Mouse (Mus musculus): ENCODE measurements around the gene Mb21d2.

DNA sequence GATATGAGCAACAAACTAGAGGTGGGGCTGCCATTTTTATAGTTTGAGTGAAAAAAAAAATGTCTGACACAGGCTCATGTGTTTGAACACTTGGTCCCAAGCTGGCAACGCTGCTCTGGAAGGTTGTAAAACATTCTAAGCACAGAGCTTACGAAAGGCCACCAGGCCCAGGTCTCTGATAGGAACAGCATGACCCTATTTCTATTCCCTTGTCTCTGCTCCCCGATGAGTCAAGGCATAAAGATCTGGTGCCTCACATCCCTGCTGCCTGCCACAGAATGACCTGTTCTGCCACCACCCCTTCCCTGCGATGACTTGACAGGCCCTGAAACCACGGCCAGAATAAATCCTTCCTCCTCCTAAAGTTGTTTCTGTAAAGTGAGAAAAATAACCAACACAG is 59.0 kb downstream of the Mb21d2 start:
- TF ChIP-seq CTCF (IDR thresholded peaks at IDR 0.05; ENCODE audit: low read depth), result no peak
- TF ChIP-seq EP300 (IDR thresholded peaks at IDR 0.05; ENCODE audit: low read depth), result no peak

Data from liver, postnatal 0 days (tissue).